Mouse (Mus musculus) embryonic facial prominence, embryonic 12.5 days (tissue): Measurements from ENCODE around the gene Fcgr3. TPM values are rescaled to one million over a fixed set of nuclear protein-coding genes. Genes with fewer than 3 reads are reported as not detected.
"Not testable (repeated sequence)": the region's sequence is repeated elsewhere in the genome, so short reads cannot be mapped to it uniquely, and the experiment has no call there.

ENCODE experiments used
- ATAC-seq: fragments of 200-750 bp; cut with Nextera tagmentation; 2 replicates; pipeline ENCODE4 v1.8.0; 2017; ENCODE audit not compliant: insufficient number of reproducible peaks, insufficient read depth, low FRiP score, low TSS enrichment
- H3K27ac ChIP-seq: fragments of 300-500 bp; sonication (generic); 2 replicates; pipeline ENCODE4 v1.5.1; 2016; ENCODE audit warnings: mild to moderate bottlenecking
- H3K27me3 ChIP-seq: fragments of 300-500 bp; sonication (generic); 2 replicates; pipeline ENCODE4 v1.6.1; 2016; ENCODE audit warnings: mild to moderate bottlenecking, moderate library complexity
- H3K36me3 ChIP-seq: fragments of 300-500 bp; sonication (generic); 2 replicates; pipeline ENCODE4 v1.6.1; 2016; ENCODE audit warnings: mild to moderate bottlenecking
- H3K4me1 ChIP-seq: fragments of 300-500 bp; sonication (generic); 2 replicates; pipeline ENCODE4 v1.6.1; 2016
- H3K4me2 ChIP-seq: fragments of 300-500 bp; sonication (generic); replicated peaks from 2 replicates; pipeline ENCODE4 v1.6.1; 2016; ENCODE audit warnings: mild to moderate bottlenecking, moderate library complexity
- H3K4me3 ChIP-seq: fragments of 300-500 bp; sonication (generic); 2 replicates; pipeline ENCODE4 v1.5.1; 2016; ENCODE audit warnings: mild to moderate bottlenecking
- H3K9ac ChIP-seq: fragments of 300-500 bp; sonication (generic); 2 replicates; pipeline ENCODE4 v1.6.1; 2016; ENCODE audit warnings: mild to moderate bottlenecking, moderate library complexity
- H3K9me3 ChIP-seq: fragments of 300-500 bp; sonication (generic); 2 replicates; pipeline ENCODE4 v1.6.1; 2016; ENCODE audit warnings: mild to moderate bottlenecking, moderate library complexity
- WGBS: fragments of 180-500 bp; shearing (Covaris S2); methylation state at CpG from one replicate; pipeline ENCODE4 v1.1.7; 2016; 5-methylcytosine and 5-hydroxymethylcytosine counted together
- polyA plus RNA-seq: library from polyadenylated mRNA; unstranded; fragments of >200 nt; fragmentation: Nextera tagmentation; extraction: Ambion mirVana; gene quantifications from 2 replicates; pipeline ENCODE4 v1.2.1, GENCODE M21; 2016

Fcgr3 gene
- polyA plus RNA-seq, result 6.0 and 6.5 TPM in 2 replicates

DNA sequence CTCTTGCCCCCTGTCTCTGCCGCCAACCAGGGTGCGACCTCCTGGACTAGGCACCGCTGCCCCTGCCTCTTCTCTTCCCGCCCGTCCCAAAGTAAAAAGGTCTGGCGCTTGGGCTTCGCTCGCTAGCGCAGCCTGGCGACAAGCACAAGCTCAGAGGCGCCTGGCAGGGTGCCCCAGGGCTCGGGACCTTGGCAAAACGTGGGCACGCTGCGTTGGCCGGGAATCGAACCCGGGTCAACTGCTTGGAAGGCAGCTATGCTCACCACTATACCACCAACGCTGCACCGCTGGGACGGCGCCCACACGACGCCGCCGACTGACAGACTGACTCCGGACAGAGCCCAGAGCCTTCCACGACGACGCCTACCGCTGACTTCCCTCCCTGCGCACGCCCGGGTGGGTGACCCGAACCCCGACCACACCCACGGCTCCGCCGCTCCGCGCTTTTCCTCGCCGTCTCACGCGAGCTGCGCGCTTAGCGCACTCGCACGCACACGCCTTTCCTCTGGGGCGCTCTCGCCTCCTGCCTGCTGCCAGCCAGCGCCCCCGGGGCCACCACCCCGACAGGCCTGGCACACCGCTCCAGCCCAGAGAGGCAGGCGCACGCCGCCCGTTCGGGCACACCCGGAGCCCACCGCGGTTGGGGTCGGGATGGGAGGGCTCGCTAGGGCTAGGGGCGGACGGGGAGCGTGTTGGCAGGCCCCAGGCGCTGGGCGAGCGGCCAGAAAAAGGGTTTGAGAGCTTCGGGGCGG is at the start of gene Fcgr3:
TSS of gene Fcgr3 (minus strand) at position 445 of the 752 bp plus-strand sequence.
- peak; percentile 66 for ATAC-seq
- not testable (repeated sequence) for H3K27ac ChIP-seq, H3K9ac ChIP-seq, H3K36me3 ChIP-seq, H3K4me1 ChIP-seq, H3K9me3 ChIP-seq
- Histone ChIP-seq H3K27me3 (peaks cover 37% of the 10 kb centered on the region), H3K4me2 (peak within 1 kb of the TSS; percentile 44), H3K4me3 (peak within 1 kb of the TSS; percentile 37)
- 1% methylated on average over 44 of the region's 75 CpGs for WGBS

GRCm38 (mm10) chr1:171113873-171114299 is 49.2 kb upstream of the Fcgr3 start, which contains the start of gene Cfap126:
Gene Cfap126, plus strand, starts transcription at chr1:171113918.
- Histone ChIP-seq H3K4me3 (peak within 1 kb of the TSS; percentile 55), H3K36me3 (no peaks in the 10 kb centered on the region), H3K9ac (peak within 1 kb of the TSS; percentile 63), H3K4me2 (peak within 1 kb of the TSS; percentile 71), H3K27me3 (no peaks in the 10 kb centered on the region), H3K9me3 (no peaks in the 10 kb centered on the region), H3K4me1 (peaks cover 5% of the 10 kb centered on the region; the same call in 1 of the 2 replicates), H3K27ac (peak within 1 kb of the TSS; percentile 63)
- WGBS, result under 1% methylated on average over 24 of the region's 24 CpGs
- ATAC-seq, result peak; percentile 3; the same call in 1 of the 2 replicates

GRCm38 (mm10) chr1:171112986-171113385 is 48.3 kb upstream of the Fcgr3 start:
- Histone ChIP-seq H3K36me3 (no peaks in the 10 kb centered on the region), H3K4me3 (no peak overlapping the region), H3K4me1 (peaks cover 5% of the 10 kb centered on the region; the same call in 1 of the 2 replicates), H3K27me3 (no peaks in the 10 kb centered on the region), H3K9ac (no peak overlapping the region), H3K4me2 (no peak overlapping the region), H3K9me3 (no peaks in the 10 kb centered on the region), H3K27ac (no peak overlapping the region)
- 74% methylated on average over 4 of the region's 4 CpGs for WGBS
- no peak for ATAC-seq

GRCm38 (mm10) chr1:171111781-171112575 is 47.2 kb upstream of the Fcgr3 start:
- peaks cover 5% of the 10 kb centered on the region; the same call in 1 of the 2 replicates for H3K4me1 ChIP-seq
- H3K4me2 ChIP-seq, result peak overlapping the region; percentile 62
- peak overlapping the region; percentile 49 for H3K9ac ChIP-seq
- 2% methylated on average over 15 of the region's 15 CpGs for WGBS
- no peaks in the 10 kb centered on the region for H3K27me3 ChIP-seq
- H3K36me3 ChIP-seq, result no peaks in the 10 kb centered on the region
- no peaks in the 10 kb centered on the region for H3K9me3 ChIP-seq
- no peak for ATAC-seq
- peak overlapping the region; percentile 48 for H3K4me3 ChIP-seq
- H3K27ac ChIP-seq, result peak overlapping the region; percentile 77

- peak overlapping the region; percentile 48 for H3K4me3 ChIP-seq
- peak overlapping the region; percentile 77 for H3K27ac ChIP-seq
- WGBS, result under 1% methylated on average over 38 of the region's 38 CpGs
Measured at GRCm38 (mm10) chr1:171111020-171111780, 46.5 kb upstream of the Fcgr3 start.

GRCm38 (mm10) chr1:171110659-171111019 is 45.9 kb upstream of the Fcgr3 start:
- Histone ChIP-seq H3K4me3 (peak overlapping the region; percentile 48), H3K27ac (peak overlapping the region; percentile 70), H3K9ac (peak overlapping the region; percentile 42), H3K27me3 (no peaks in the 10 kb centered on the region), H3K9me3 (no peaks in the 10 kb centered on the region), H3K36me3 (no peaks in the 10 kb centered on the region), H3K4me2 (peak overlapping the region; percentile 62), H3K4me1 (peaks cover 5% of the 10 kb centered on the region; the same call in 1 of the 2 replicates)
- WGBS, result 8% methylated on average over 15 of the region's 15 CpGs
- ATAC-seq, result no peak

More at GRCm38 (mm10) chr1:171111020-171111780, 46.5 kb upstream of the Fcgr3 start:
- no peaks in the 10 kb centered on the region for H3K9me3 ChIP-seq
- no peaks in the 10 kb centered on the region for H3K27me3 ChIP-seq
- peak; percentile 86 for ATAC-seq
- peaks cover 5% of the 10 kb centered on the region; the same call in 1 of the 2 replicates for H3K4me1 ChIP-seq
- peak overlapping the region; percentile 49 for H3K9ac ChIP-seq
- no peaks in the 10 kb centered on the region for H3K36me3 ChIP-seq
- peak overlapping the region; percentile 62 for H3K4me2 ChIP-seq

DNA sequence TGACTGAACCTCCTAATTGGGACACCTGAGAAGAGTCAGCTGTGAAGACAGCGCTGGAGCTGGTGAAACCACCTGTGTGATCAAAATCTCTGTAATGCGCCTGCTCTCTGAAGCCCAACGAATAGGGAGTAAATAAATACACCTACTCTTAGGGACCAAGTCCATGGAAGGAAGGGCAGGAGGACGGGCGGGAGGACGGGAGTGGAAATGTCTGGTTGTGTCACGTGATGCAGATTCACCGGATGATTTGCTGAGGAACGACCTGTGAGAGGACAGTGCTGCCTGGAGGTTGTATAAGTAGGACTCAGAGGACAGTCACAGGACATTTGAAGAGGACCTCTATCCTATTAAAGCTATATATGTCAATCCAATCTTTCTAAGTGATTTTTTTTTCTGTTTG is 44.9 kb upstream of the Fcgr3 start:
- Histone ChIP-seq H3K27ac (no peak overlapping the region), H3K4me2 (no peak overlapping the region), H3K4me3 (no peak overlapping the region), H3K9me3 (no peaks in the 10 kb centered on the region), H3K36me3 (no peaks in the 10 kb centered on the region), H3K9ac (no peak overlapping the region), H3K27me3 (no peaks in the 10 kb centered on the region), H3K4me1 (peaks cover 5% of the 10 kb centered on the region; the same call in 1 of the 2 replicates)
- WGBS, result 34% methylated on average over 9 of the region's 9 CpGs
- ATAC-seq, result no peak

DNA sequence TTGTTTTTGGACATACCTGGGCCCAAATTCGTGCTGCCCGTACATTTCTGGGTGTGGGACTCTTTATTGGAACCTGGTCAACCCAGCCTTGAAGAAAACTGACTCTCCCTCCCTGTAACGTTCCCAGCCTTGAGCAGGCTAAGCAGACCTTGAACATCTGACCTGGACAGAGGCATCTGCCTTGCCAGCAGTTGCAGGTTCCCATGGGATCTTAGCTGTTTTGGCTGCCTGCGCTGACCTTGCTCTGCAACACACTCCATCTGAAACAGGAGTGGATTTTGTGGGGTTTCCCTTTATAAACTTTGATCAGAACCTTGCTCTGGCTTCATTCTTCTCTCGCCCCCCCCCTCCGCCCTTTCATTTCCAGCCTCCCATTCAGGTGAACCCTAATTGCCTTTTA is 40.5 kb upstream of the Fcgr3 start:
- no peak overlapping the region for H3K9ac ChIP-seq
- WGBS, result 68% methylated on average over 6 of the region's 6 CpGs
- H3K4me1 ChIP-seq, result 0 out of 2 replicates have a peak, but pooled peaks cover 4% of the 10 kb centered on the region
- H3K36me3 ChIP-seq, result no peaks in the 10 kb centered on the region
- H3K27me3 ChIP-seq, result no peaks in the 10 kb centered on the region
- H3K4me2 ChIP-seq, result no peak overlapping the region
- H3K4me3 ChIP-seq, result no peak overlapping the region
- no peak for ATAC-seq
- no peak overlapping the region for H3K27ac ChIP-seq
- H3K9me3 ChIP-seq, result no peaks in the 10 kb centered on the region

GRCm38 (mm10) chr1:171103179-171103840 is 38.6 kb upstream of the Fcgr3 start:
- peak; percentile 17; the same call in 1 of the 2 replicates for ATAC-seq
- 10% methylated on average over 10 of the region's 10 CpGs for WGBS
- Histone ChIP-seq H3K27me3 (no peaks in the 10 kb centered on the region), H3K36me3 (no peaks in the 10 kb centered on the region), H3K27ac (no peak overlapping the region), H3K9ac (no peak overlapping the region; the same call in 1 of the 2 replicates), H3K9me3 (no peaks in the 10 kb centered on the region), H3K4me3 (peak overlapping the region; percentile 77), H3K4me1 (0 out of 2 replicates have a peak, but pooled peaks cover 4% of the 10 kb centered on the region), H3K4me2 (peak overlapping the region; percentile 54)

- H3K4me3 ChIP-seq, result peak overlapping the region; percentile 77
- peak overlapping the region; percentile 76 for H3K27ac ChIP-seq
- H3K4me1 ChIP-seq, result 0 out of 2 replicates have a peak, but pooled peaks cover 4% of the 10 kb centered on the region
- H3K9me3 ChIP-seq, result no peaks in the 10 kb centered on the region
- H3K36me3 ChIP-seq, result no peaks in the 10 kb centered on the region
- H3K4me2 ChIP-seq, result peak overlapping the region; percentile 54
- H3K27me3 ChIP-seq, result no peaks in the 10 kb centered on the region
- whole genome bisulfite sequencing, result under 1% methylated on average over 35 of the region's 35 CpGs
- peak; percentile 89 for ATAC-seq
- H3K9ac ChIP-seq, result peak overlapping the region; percentile 57
Measured at GRCm38 (mm10) chr1:171102547-171103177, 37.9 kb upstream of the Fcgr3 start.
